Mouse (Mus musculus) ovary, postnatal 36 days (tissue): Measurements from ENCODE around the gene Alg6.

Experiments used
- DNase-seq: peaks from one replicate; pipeline ENCODE4 v3.0.0; 2022; ENCODE audit warnings: low spot score, mixed read lengths

The Alg6 gene

GRCm38 (mm10) chr4:99714904-99715782 lies at the start of gene Alg6:
Gene Alg6, plus strand, starts transcription at chr4:99715664.
- DNase-seq, result peak; percentile 98

- DNase-seq, result no peak
Measured at GRCm38 (mm10) chr4:99670203-99670851, 45.1 kb upstream of the Alg6 start.

GRCm38 (mm10) chr4:99675191-99675590 lies 40.3 kb upstream of the Alg6 start:
- no peak for DNase-seq

DNA sequence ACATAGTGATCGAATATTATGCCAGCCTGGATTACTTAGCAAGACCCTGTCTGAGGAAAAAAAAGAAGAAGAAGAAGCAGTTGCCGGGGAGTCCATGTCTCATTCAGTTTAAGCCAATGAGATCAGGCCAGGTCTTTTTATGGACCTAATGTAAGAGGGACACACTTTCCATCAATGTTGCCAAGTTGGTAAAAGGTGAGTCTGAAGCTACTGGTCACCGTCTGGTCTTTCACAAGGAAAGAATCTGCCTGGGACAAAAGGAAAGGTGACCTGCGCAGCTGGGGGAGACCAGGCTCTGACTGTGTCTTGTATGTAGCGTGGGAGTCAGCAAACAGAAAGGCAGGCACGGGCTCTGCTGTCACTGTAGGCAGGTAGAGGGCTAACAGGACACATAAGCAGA lies 31.5 kb upstream of the Alg6 start:
- no peak for DNase-seq

DNA sequence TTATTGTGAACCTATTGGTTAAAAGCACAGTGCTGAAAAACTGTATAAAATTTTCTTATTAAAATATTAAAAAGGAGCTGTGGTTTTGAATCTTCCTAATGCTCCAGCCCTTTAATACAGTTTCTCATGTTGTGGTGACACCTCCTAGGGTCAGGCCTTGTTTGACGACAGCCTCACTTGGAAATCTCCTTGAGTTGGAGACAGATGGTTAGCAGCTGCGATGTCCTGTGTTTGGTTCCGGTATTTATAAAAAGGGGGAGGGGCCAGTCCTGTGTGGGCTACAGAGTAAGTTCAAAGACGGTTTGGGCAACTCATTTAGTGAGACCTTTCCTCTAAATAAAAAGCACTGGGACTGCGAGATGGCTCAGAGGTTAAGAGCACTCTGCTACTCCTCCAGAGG lies 29.2 kb upstream of the Alg6 start:
- DNase-seq, result no peak

DNA sequence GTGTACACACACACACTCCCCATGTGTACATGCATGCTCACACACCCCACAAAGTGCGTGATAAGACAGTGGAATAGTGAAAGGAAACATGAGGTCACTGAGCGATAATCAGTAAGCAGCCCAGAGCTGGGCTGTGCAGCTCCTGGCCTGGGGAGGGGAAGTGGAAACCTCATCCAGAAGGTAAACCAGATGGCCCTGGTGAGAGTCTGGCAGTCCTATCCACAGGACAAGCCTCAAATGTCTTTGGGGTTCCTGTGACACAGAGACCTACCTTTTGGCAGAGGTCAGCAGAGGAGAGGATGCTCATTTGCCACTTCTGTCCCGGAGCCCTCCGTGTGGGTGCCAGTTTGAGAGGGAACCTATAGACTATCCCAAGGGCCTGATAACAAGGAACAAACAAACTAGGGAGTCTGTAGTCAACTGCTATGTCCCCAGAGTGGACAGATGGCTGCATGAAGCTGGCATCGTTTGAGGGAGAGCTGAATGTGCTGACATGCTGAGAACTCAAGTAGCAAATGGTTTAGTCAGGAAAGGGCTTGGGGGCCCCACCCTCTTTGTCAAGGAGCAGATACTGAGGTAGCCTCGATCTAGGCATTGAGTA lies 2.8 kb upstream of the Alg6 start:
- DNase-seq, result no peak

- no peak for DNase-seq
Measured at GRCm38 (mm10) chr4:99713971-99714370, 1.5 kb upstream of the Alg6 start.

DNA sequence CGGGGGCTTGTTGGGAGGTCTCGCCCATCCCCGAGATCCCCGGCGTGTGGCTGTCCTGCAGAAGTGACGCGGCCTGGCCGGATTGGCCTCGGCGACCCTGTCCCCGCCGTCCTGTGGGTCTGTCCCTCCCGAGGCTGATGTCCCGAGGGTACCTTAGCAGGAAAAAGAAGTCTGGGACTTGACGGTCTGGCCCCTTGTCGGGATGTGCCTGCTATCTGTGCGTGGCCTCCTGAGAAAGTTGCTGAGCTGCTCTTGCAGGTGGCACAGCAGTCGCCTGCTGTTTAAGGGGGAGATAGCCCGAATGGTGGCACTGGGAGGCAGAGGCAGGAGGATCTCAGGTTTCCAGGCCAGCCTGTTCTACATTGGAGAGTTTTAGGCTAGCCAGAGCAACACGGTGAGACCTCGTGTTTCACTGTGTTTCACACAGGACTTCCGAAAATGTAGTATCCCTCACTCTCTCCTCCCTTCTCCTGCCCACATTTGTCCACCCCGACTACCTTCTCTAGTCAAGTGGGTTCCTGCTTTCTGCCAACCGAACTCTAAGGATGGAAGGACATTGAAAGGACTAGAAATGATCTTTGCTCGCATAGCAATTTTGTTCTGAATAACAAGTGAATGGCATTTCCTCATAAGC lies 436 bp downstream of the Alg6 start:
- DNase-seq, result no peak

GRCm38 (mm10) chr4:99717905-99718304 lies 2.4 kb downstream of the Alg6 start:
- no peak for DNase-seq

GRCm38 (mm10) chr4:99724331-99724730 lies 8.9 kb downstream of the Alg6 start:
- DNase-seq, result no peak

- no peak for DNase-seq
Measured at GRCm38 (mm10) chr4:99725914-99726451, 10.5 kb downstream of the Alg6 start.

DNA sequence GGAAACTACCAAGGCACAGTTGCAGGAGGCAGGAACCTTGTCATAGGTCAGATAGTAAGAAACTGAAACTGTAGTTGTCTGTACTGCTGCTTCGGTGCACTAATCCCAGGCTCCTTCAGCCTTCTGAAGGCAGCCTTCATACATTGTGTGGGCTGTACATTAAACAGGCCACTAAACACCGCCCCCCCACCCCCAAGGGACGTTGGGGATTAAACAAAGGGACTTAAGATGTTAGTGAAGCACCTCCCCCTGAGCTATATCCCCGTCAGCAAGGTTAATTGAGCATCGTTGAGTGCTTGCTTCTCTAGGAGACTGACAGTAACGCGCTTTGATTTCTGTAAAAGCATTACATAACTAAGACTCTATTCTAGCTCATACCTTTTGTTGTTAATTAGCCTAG lies 24.4 kb downstream of the Alg6 start:
- DNase-seq, result no peak

- DNase-seq, result no peak
Measured at GRCm38 (mm10) chr4:99752426-99752825, 37.0 kb downstream of the Alg6 start.

GRCm38 (mm10) chr4:99766303-99766702 lies 50.8 kb downstream of the Alg6 start:
- no peak for DNase-seq

DNA sequence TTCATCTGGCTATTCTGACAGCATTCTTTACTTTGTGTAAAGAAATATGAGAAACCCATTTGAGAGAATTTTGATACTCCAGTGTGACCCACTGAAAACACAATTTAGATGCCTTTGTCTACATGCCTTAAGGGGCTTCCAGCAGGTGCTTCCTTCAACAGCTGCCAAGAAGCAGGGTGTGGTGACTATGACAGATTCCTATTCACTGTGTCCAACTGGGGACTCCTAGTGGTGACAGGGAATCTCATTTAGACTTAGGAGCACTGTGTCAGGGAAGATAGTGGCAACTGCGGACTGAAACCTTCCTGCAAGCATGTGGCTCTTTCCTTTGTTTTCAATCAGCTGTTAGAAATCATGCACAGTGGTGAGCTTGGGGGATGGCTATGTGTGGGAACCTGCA lies 51.3 kb downstream of the Alg6 start:
- no peak for DNase-seq

DNA sequence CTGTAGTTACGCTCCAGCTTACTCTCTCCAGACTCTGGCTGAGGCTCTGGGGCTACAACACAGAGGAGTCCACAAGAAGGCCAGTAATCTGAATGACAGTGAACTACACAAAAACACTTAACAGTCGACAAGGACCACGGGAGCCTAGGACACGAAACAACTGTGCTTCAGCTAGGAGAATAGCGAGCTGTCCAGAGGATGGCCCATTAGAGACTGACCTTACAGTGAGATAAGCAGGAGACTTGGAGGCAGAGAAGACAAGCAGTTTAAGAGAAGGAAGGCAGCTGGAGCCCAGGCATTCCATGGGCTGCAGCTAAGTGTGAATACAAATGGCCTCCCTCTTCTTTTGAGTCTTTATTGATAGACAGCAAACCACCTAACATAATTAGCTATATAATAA lies 55.1 kb downstream of the Alg6 start:
- peak; percentile 19 for DNase-seq

- no peak for DNase-seq
Measured at GRCm38 (mm10) chr4:99773041-99773440, 57.6 kb downstream of the Alg6 start.

- no peak for DNase-seq
Measured at GRCm38 (mm10) chr4:99792365-99792764, 76.9 kb downstream of the Alg6 start.
